Mouse (Mus musculus): ENCODE results near the gene 1700067K01Rik. TPM values are rescaled to one million over a fixed set of nuclear protein-coding genes. Genes with fewer than 3 reads are reported as not detected.

Gene 1700067K01Rik
- polyA plus RNA-seq, 1 experiment = 0.13 TPM

GRCm38 (mm10) chr8:84042066-84042947 is 41.0 kb downstream of the 1700067K01Rik start, which contains the start of gene Il27ra:
Gene Il27ra, minus strand, starts transcription at chr8:84042589.
- H3K4me1 ChIP-seq (ENCODE audit: control insufficient read depth, insufficient read depth, low read length) = no peaks in the 10 kb centered on the region
- peak within 1 kb of the TSS; percentile 26; the same call in 1 of the 2 replicates for H3K4me3 ChIP-seq (ENCODE audit: insufficient read depth, low read length)
- TF ChIP-seq CTCF (IDR thresholded peaks at IDR 0.05; ENCODE audit: extremely low read depth, insufficient read depth, low read length) (peak; percentile 49), POLR2A (IDR thresholded peaks at IDR 0.05; ENCODE audit: extremely low read depth, insufficient read depth, low read length) (no peak)
- no peak within 1 kb of the TSS for H3K27ac ChIP-seq (ENCODE audit: insufficient read depth, low read length)

- Histone ChIP-seq H3K27ac (ENCODE audit: insufficient read depth, low read length) (no peak overlapping the region), H3K4me3 (ENCODE audit: insufficient read depth, low read length) (no peak overlapping the region)
- no peak for TF ChIP-seq CTCF (IDR thresholded peaks at IDR 0.05; ENCODE audit: extremely low read depth, insufficient read depth, low read length)
- no peak for TF ChIP-seq POLR2A (IDR thresholded peaks at IDR 0.05; ENCODE audit: extremely low read depth, insufficient read depth, low read length)
Measured at GRCm38 (mm10) chr8:84042948-84043342, 41.6 kb downstream of the 1700067K01Rik start.

GRCm38 (mm10) chr8:84044103-84044502 is 42.8 kb downstream of the 1700067K01Rik start:
- Histone ChIP-seq H3K4me3 (ENCODE audit: insufficient read depth, low read length) (no peak overlapping the region), H3K27ac (ENCODE audit: insufficient read depth, low read length) (no peak overlapping the region), H3K4me1 (ENCODE audit: control insufficient read depth, insufficient read depth, low read length) (no peaks in the 10 kb centered on the region)
- TF ChIP-seq POLR2A (IDR thresholded peaks at IDR 0.05; ENCODE audit: extremely low read depth, insufficient read depth, low read length) (no peak), CTCF (IDR thresholded peaks at IDR 0.05; ENCODE audit: extremely low read depth, insufficient read depth, low read length) (no peak)

More at GRCm38 (mm10) chr8:84042948-84043342, 41.6 kb downstream of the 1700067K01Rik start:
- no peaks in the 10 kb centered on the region for H3K4me1 ChIP-seq (ENCODE audit: control insufficient read depth, insufficient read depth, low read length)

DNA sequence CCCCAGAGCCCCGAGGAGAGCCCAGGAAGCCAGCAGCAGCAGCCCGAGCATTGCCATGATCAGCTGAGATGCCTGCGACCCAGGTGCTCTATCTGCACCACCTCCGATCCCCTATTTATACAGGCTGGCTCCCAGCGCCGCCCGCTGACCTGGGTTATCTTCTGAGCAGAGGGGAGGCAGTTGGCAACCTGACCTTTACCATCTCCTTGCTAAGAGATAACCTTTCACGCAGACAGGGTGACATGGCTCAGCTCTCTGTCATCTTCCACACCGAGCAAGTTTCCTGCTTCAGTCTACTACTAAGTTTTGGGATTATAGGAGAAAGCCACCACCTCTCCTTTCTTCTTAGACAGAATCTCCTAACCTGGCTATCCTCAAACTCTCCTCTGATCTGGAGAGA is 43.6 kb downstream of the 1700067K01Rik start, which contains the start of gene Rln3:
Gene Rln3, minus strand, starts transcription at position 101 of the 400 bp plus-strand sequence.
- H3K4me1 ChIP-seq (ENCODE audit: control insufficient read depth, insufficient read depth, low read length) = no peaks in the 10 kb centered on the region
- H3K4me3 ChIP-seq (ENCODE audit: insufficient read depth, low read length) = no peak within 1 kb of the TSS
- no peak for TF ChIP-seq POLR2A (IDR thresholded peaks at IDR 0.05; ENCODE audit: extremely low read depth, insufficient read depth, low read length)
- TF ChIP-seq CTCF (IDR thresholded peaks at IDR 0.05; ENCODE audit: extremely low read depth, insufficient read depth, low read length) = no peak
- H3K27ac ChIP-seq (ENCODE audit: insufficient read depth, low read length) = no peak within 1 kb of the TSS

DNA sequence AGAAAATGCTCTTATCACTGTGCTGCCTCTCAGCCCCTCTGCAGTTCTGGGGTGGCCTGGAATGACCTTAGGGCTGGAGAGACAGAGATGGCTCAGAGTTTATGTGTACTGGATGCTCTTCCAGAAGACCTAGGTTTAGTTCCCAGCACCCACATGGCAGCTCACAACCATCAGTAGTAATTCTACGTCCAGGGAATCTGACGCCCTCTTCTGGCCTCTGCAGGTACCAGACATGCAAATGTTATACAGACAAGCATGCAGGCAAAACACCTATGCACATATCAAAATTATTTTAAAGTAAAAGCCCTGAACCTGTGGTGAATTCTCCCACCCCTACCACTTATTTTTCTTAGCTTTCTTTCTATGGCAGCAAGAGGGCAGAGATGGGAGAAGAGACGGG is 45.2 kb downstream of the 1700067K01Rik start:
- Histone ChIP-seq H3K4me1 (ENCODE audit: control insufficient read depth, insufficient read depth, low read length) (no peaks in the 10 kb centered on the region), H3K27ac (ENCODE audit: insufficient read depth, low read length) (no peak overlapping the region), H3K4me3 (ENCODE audit: insufficient read depth, low read length) (no peak overlapping the region)
- no peak for TF ChIP-seq POLR2A (IDR thresholded peaks at IDR 0.05; ENCODE audit: extremely low read depth, insufficient read depth, low read length)
- TF ChIP-seq CTCF (IDR thresholded peaks at IDR 0.05; ENCODE audit: extremely low read depth, insufficient read depth, low read length) = no peak

GRCm38 (mm10) chr8:84048171-84048570 is 46.9 kb downstream of the 1700067K01Rik start:
- Histone ChIP-seq H3K4me3 (ENCODE audit: insufficient read depth, low read length) (no peak overlapping the region), H3K27ac (ENCODE audit: insufficient read depth, low read length) (no peak overlapping the region), H3K4me1 (ENCODE audit: control insufficient read depth, insufficient read depth, low read length) (no peaks in the 10 kb centered on the region)
- TF ChIP-seq POLR2A (IDR thresholded peaks at IDR 0.05; ENCODE audit: extremely low read depth, insufficient read depth, low read length) (no peak), CTCF (IDR thresholded peaks at IDR 0.05; ENCODE audit: extremely low read depth, insufficient read depth, low read length) (no peak)

GRCm38 (mm10) chr8:84052746-84053145 is 51.4 kb downstream of the 1700067K01Rik start:
- Histone ChIP-seq H3K27ac (ENCODE audit: insufficient read depth, low read length) (no peak overlapping the region), H3K4me1 (ENCODE audit: control insufficient read depth, insufficient read depth, low read length) (no peaks in the 10 kb centered on the region), H3K4me3 (ENCODE audit: insufficient read depth, low read length) (no peak overlapping the region)
- TF ChIP-seq POLR2A (IDR thresholded peaks at IDR 0.05; ENCODE audit: extremely low read depth, insufficient read depth, low read length) = no peak

DNA sequence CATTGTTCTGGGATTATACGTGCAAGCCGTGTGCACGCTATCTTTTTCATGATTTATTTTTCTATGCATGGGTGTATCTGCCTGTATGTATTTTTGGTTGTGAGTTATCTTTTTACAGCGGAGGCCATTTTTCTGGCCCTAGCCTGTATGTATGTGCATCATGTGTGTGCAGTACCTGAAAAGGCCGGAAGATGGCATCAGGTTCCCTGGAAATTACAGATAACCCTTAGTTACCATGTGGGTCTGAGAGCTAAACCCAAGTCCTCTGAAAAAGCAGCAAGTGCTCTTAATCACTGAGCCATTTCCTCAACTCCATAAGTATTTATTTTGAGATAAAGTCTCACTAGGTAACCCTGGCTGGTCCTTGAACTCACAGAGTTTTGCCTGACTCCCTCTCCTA is 51.9 kb downstream of the 1700067K01Rik start:
- no peak overlapping the region for H3K4me3 ChIP-seq (ENCODE audit: insufficient read depth, low read length)
- TF ChIP-seq CTCF (IDR thresholded peaks at IDR 0.05; ENCODE audit: extremely low read depth, insufficient read depth, low read length) (no peak), POLR2A (IDR thresholded peaks at IDR 0.05; ENCODE audit: extremely low read depth, insufficient read depth, low read length) (no peak)
- no peak overlapping the region for H3K27ac ChIP-seq (ENCODE audit: insufficient read depth, low read length)
- H3K4me1 ChIP-seq (ENCODE audit: control insufficient read depth, insufficient read depth, low read length) = no peaks in the 10 kb centered on the region

Other genes starting within 250 kb of the 1700067K01Rik start
- 236 and 241 TPM in 2 replicates for gene Adgrl1, start 101.4 kb upstream of the 1700067K01Rik start, polyA plus RNA-seq (2012; rRNA removed)
- gene Gm10644, start 46.3 kb upstream of the 1700067K01Rik start, polyA plus RNA-seq (2012; rRNA removed) = 0.52 and 0.62 TPM in 2 replicates
- 1.2 and 1.4 TPM in 2 replicates for gene Asf1b, start 46.0 kb upstream of the 1700067K01Rik start, polyA plus RNA-seq (2012; rRNA removed)
- 181 and 183 TPM in 2 replicates for gene Prkaca, start 28.5 kb upstream of the 1700067K01Rik start, polyA plus RNA-seq (2012; rRNA removed)
- gene Samd1, start 3.8 kb upstream of the 1700067K01Rik start, polyA plus RNA-seq (2012; rRNA removed) = 42.4 and 48.4 TPM in 2 replicates
- gene 2210011C24Rik, start 10.7 kb downstream of the 1700067K01Rik start, polyA plus RNA-seq (2012; rRNA removed) = 0.87 and 1.4 TPM in 2 replicates
- 2.4 and 2.5 TPM in 2 replicates for gene Palm3, start 20.0 kb downstream of the 1700067K01Rik start, polyA plus RNA-seq (2012; rRNA removed)
- 0.33 and 0.40 TPM in 2 replicates for gene Il27ra, start 41.1 kb downstream of the 1700067K01Rik start, polyA plus RNA-seq (2012; rRNA removed)
- gene Rln3, start 43.5 kb downstream of the 1700067K01Rik start, polyA plus RNA-seq (2012; rRNA removed) = not detected in 2 replicates
- 3.6 and 3.7 TPM in 2 replicates for gene Gm10643, start 63.6 kb downstream of the 1700067K01Rik start, polyA plus RNA-seq (2012; rRNA removed)
- 28.0 and 29.5 TPM in 2 replicates for gene Rfx1, start 65.3 kb downstream of the 1700067K01Rik start, polyA plus RNA-seq (2012; rRNA removed)
- gene Dcaf15, start 103.3 kb downstream of the 1700067K01Rik start, polyA plus RNA-seq (2012; rRNA removed) = 29.9 and 33.2 TPM in 2 replicates
- gene Podnl1, start 124.5 kb downstream of the 1700067K01Rik start, polyA plus RNA-seq (2012; rRNA removed) = not detected in 2 replicates
- 38.0 and 42.3 TPM in 2 replicates for gene Cc2d1a, start 146.4 kb downstream of the 1700067K01Rik start, polyA plus RNA-seq (2012; rRNA removed)
- gene 4930432K21Rik, start 146.5 kb downstream of the 1700067K01Rik start, polyA plus RNA-seq (2012; rRNA removed) = 2.7 and 3.0 TPM in 2 replicates
- gene Nanos3, start 183.7 kb downstream of the 1700067K01Rik start, polyA plus RNA-seq (2012; rRNA removed) = 1.8 and 3.6 TPM in 2 replicates
- 12.2 and 13.6 TPM in 2 replicates for gene Zswim4, start 235.6 kb downstream of the 1700067K01Rik start, polyA plus RNA-seq (2012; rRNA removed)
- gene D8Ertd738e, start 248.2 kb downstream of the 1700067K01Rik start, polyA plus RNA-seq (2012; rRNA removed) = 202 and 213 TPM in 2 replicates

Measured in cortical plate, adult 2 months (tissue).